Mouse (Mus musculus): Measurements from ENCODE around the gene Llph. TPM values are rescaled to one million over a fixed set of nuclear protein-coding genes. Genes with fewer than 3 reads are reported as not detected.

The Llph gene
- total RNA-seq, 2 experiments from 2014 or later, result 14.1 to 14.7 TPM

- no peak for DNase-seq
These were observed 7.9 kb upstream of the Llph start for GRCm38 (mm10) chr10:120218996-120219395.

GRCm38 (mm10) chr10:120219578-120220359, 7.1 kb upstream of the Llph start:
- DNase-seq, result no peak

- no peak for DNase-seq
These were observed 6.1 kb upstream of the Llph start for GRCm38 (mm10) chr10:120220776-120221175.

GRCm38 (mm10) chr10:120231718-120232117, 4.8 kb downstream of the Llph start:
- DNase-seq, result peak; percentile 74

- peak; percentile 61 for DNase-seq
These were observed 6.9 kb downstream of the Llph start for GRCm38 (mm10) chr10:120233655-120234367.

- DNase-seq, result no peak
These were observed 10.0 kb downstream of the Llph start for GRCm38 (mm10) chr10:120236855-120237254.

- DNase-seq, result no peak
These were observed 11.4 kb downstream of the Llph start for GRCm38 (mm10) chr10:120238241-120238640.

- DNase-seq, result no peak
These were observed 12.6 kb downstream of the Llph start for GRCm38 (mm10) chr10:120239476-120239875.

- no peak for DNase-seq
These were observed 15.6 kb downstream of the Llph start for GRCm38 (mm10) chr10:120242421-120242820.

GRCm38 (mm10) chr10:120245681-120246080, 18.8 kb downstream of the Llph start:
- DNase-seq, result no peak

- peak; percentile 15 for DNase-seq
These were observed 20.3 kb downstream of the Llph start for GRCm38 (mm10) chr10:120246994-120247750.

GRCm38 (mm10) chr10:120250911-120251683, 24.2 kb downstream of the Llph start:
- DNase-seq, result no peak

- DNase-seq, result no peak
These were observed 24.9 kb downstream of the Llph start for GRCm38 (mm10) chr10:120251791-120252190.

GRCm38 (mm10) chr10:120252800-120253199, 25.9 kb downstream of the Llph start:
- no peak for DNase-seq

GRCm38 (mm10) chr10:120257231-120257630, 30.4 kb downstream of the Llph start:
- DNase-seq, result peak; percentile 38

- no peak for DNase-seq
These were observed 40.9 kb downstream of the Llph start for GRCm38 (mm10) chr10:120267790-120268189.

- no peak for DNase-seq
These were observed 43.1 kb downstream of the Llph start for GRCm38 (mm10) chr10:120269946-120270345.

- DNase-seq, result peak; percentile 59
These were observed 43.9 kb downstream of the Llph start for GRCm38 (mm10) chr10:120270777-120271176.

GRCm38 (mm10) chr10:120271318-120271717, 44.4 kb downstream of the Llph start:
- no peak for DNase-seq

- no peak for DNase-seq
These were observed 45.0 kb downstream of the Llph start for GRCm38 (mm10) chr10:120271879-120272269.

- DNase-seq, result no peak
These were observed 45.5 kb downstream of the Llph start for GRCm38 (mm10) chr10:120272270-120272883.

- no peak for DNase-seq
These were observed 46.5 kb downstream of the Llph start for GRCm38 (mm10) chr10:120273335-120273734.

Data from gastrocnemius, postnatal 10 days (tissue).